Mouse (Mus musculus) lung, adult 2 months (tissue): ENCODE results near the gene Zfand2a.

ENCODE experiments used
- CTCF ChIP-seq: fragments of 200-500 bp; IDR thresholded peaks from 2 replicates; pipeline ENCODE4 v1.5.1; 2011; ENCODE audit warnings: mild to moderate bottlenecking, low read length, control low read depth; ENCODE audit not compliant: insufficient read depth
- POLR2A ChIP-seq: fragments of 200-500 bp; IDR thresholded peaks from 2 replicates; pipeline ENCODE4 v1.6.1; 2011; ENCODE audit warnings: low read depth, mild to moderate bottlenecking, control low read depth, low read length, borderline replicate concordance; ENCODE audit errors: extremely low read depth

DNA sequence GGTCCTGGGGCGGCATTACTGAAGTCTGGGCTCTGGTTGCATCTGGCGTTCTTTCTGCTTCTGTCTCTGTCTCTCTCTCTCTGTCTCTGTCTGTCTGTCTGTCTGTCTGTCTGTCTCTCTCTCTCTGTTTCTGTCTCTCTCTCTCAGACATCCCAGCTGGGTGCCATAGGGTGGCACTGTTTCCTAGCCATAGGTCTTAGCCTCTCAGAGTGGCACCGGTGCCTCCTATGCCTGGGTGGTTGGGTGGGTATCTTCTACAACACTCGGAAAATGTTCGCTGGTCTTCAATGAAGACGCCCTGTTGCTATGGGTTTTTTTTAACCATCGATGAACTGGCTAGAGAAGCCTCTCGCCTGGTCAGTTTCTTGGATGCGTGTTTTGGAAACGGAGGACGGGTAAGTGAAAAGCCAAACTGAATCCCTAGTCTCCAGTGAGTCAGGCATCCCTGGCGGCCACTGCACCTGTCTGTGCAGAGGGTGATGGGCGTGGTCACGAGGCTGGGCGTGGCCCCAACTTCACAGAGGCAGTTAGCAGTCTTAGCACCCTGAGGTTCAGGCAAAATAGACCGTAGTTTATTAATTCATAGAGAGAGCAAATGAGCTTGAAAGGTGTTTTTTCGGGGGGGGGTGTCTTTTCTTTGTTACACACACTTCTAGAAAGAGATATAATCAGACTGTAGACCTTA is 26.5 kb upstream of the Zfand2a start:
- no peak for TF ChIP-seq CTCF
- no peak for TF ChIP-seq POLR2A
